Mouse (Mus musculus): ENCODE data around the gene Pde4a.

Gene Pde4a

DNA sequence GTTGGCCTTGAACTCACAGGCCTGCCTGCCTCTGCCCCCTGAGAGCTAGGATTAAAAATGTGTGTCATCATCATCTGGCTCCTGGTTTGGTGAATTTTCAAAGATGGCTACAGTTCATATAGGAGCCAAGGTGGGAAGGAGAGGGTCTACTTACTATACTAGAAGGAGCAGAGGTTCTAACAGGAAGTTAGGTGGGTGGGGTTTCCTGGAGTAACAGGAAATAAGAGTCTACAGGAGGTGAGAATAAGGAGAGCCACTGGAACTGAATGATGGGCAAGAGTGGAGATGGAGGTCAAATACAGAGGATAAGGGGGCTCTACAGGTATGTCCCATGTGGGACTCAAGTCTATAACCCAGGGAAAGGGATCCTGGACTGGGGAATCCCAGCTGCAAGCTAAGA lies 17.1 kb upstream of the Pde4a start:
- no peak for DNase-seq (ENCODE audit: low spot score in 2 of 2)

DNA sequence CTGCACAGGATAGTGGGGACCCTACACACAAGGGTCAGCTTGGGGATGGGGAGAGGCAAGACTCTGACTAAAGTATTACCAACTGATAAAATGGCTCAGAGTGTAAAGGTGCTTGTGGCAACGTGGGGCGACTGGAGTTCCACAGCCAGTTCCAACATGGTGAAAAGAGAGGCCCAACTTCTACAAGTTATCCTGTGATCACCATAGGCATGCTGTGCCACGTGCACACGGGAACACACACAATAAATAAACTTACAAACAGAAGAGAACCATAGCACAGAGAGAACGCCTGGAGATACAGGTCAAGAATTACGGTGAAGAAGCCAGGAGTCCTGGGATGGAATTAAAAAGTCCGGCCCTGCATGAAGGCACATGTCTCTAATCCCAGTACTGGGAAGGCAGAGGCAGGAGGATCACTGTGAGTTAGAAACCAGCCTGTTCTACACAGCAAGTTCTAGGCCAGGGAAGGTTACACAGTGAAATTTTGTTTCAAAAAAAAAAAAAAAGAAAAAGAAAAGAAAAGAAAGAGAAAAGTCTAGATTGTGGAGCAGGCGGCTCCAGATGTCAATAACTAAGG lies 16.3 kb upstream of the Pde4a start:
- DNase-seq (ENCODE audit: low spot score in 2 of 2): no peak

DNA sequence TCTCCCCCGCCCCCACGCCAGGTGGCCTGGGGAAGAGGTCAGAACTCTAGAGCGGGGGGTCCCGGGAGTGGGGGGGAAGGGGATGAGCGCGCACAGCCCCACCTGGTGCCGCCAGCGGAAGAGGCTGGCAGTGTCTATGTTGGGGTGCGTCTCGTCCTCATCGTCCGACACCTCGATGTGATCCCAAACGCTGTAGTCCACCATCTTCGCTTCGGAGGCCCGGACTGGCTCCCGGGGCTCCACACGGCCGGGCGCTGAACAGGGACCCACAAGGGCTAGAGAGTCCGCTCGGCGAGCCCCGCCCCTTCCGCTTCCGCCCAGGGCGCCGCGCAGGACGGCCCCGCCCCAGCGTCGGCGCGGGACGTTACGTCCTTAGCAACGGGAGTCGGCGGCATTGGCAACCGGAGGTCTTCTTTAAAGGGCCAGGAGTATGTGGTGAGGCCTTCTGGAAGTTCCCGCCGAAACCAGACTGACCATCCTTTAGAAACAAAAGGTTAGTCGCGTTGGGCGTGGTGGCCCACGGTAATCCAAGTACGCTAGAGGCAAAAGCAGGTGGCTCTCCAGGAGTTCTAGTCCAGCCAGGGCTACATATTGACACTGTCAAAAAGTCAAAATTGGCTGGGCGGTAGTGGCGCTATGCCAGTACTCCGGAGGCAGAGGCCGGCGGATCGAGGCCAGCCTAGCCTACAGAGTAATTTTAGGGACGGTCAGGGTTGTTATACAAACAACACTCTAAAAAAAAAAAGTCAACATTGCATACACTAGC lies 15.7 kb upstream of the Pde4a start, which contains the start of gene Cdc37:
Gene Cdc37 (minus strand): TSS at position 329 of the 766 bp plus-strand sequence.
- DNase-seq (ENCODE audit: low spot score in 2 of 2): peak; percentile 85 to 87

DNA sequence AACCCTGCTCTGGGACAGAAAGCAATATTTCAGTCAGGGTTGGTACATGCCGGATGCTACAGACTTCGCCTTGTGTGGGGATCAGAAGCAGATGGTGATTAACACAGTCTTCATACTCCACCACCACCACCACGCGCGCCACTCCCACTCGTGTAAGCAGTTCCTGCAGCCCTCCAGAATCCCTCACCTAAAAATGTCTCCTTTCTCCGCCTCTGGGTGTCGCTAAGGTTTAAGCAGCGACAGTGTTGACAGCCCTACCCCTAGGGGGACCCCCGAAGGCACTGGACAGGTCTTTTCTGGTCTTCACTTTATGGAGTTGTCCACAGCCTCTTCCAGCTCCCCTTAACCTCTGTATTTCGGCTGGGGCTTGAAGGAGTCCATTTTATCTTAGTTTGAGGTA lies 12.8 kb upstream of the Pde4a start:
- DNase-seq (ENCODE audit: low spot score in 2 of 2): no peak

DNA sequence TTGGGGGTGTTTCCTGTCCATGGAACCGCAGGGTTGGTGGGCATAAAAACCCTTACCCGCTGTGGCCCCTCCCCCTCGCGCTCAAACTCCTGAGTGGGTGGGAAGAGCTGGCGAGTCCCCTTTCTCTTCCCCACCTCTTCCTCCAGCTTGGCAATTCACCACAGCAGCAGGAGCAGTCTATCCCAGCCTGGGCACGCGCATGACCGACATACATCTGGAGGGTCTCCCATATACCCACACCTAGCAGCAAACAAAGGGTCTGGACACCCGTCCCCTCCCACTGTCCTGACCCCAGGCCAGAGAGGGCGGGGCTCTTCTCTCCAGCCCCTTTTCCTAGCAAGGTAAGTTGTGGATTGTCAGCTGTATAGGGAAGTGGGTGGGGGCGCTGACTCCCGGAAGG lies 12.2 kb upstream of the Pde4a start:
- DNase-seq (ENCODE audit: low spot score in 2 of 2): no peak

DNA sequence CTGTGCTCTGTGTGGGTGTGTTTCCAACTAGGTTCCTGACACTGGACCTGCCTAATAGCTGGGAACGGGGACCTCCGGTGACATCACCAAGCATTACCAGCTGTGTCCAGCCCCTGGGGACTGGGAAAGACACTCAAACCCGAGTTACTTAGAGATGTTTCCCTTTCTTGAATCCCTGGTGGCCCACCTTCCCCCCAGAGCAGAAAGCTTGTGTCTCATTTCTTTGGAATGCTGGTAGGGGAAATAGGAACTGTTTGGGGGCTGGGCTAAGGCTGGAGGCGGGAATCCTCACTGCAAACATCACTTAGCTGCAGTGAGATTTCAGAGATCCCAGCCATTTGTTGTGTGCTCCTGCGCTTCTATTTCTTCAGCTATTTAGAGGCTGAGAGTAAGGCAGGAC lies 11.7 kb upstream of the Pde4a start:
- DNase-seq (ENCODE audit: low spot score in 2 of 2): no peak

DNA sequence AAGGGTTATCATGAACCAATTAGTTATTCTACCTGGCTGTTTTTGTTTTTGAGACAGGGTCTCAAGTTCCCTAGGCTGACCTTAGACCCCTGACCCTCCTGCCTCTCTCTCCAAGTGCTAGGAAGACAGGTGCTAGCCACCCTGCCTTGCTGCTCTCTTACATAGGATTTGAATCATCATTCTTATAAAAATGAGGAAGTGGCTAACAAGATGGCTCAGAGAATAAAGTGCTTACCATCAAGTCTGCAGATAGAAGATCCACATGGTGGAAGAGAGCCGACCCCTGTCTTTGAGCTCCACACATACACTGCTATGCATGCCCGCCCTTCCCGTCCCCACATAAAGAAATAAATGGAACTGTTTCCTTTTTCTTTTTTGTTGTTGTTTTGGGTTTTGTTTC lies 10.7 kb upstream of the Pde4a start:
- no peak for DNase-seq (ENCODE audit: low spot score in 2 of 2)

DNA sequence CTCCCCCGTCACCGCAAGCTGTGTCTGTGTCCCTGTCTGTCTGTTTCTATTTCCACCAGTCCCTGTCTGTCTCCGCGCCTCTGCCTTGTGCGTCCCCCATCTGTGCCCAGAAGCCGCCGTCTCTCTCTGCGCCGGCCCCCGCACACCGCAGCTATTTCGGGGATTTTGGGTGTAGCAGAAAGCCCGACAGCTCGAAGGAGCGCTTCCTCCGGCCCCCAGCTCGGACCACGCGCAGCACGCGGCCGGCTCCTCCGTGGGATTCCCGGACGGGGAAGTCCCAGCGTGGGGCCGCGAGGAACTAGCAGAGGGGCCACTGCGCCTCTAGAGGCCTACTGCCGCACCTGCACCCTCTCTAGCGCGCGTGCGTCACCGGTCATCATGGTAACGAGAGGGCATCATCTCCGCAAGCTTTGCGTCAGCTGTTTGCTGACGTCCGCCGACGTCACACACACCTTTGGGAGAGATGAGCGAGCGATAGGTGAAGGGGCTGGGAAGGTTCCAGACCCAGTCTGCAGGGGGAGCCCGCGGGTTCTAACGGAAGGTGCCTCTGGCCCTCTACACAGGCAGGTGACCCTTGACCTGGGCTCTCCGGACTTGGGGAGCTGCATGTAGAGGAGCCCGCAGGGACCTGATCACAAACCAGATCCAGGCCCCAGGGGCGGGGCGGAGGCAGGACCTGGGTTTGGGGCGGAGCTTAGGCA lies 4.2 kb upstream of the Pde4a start:
- DNase-seq (ENCODE audit: low spot score in 2 of 2): peak; percentile 71 to 88

DNA sequence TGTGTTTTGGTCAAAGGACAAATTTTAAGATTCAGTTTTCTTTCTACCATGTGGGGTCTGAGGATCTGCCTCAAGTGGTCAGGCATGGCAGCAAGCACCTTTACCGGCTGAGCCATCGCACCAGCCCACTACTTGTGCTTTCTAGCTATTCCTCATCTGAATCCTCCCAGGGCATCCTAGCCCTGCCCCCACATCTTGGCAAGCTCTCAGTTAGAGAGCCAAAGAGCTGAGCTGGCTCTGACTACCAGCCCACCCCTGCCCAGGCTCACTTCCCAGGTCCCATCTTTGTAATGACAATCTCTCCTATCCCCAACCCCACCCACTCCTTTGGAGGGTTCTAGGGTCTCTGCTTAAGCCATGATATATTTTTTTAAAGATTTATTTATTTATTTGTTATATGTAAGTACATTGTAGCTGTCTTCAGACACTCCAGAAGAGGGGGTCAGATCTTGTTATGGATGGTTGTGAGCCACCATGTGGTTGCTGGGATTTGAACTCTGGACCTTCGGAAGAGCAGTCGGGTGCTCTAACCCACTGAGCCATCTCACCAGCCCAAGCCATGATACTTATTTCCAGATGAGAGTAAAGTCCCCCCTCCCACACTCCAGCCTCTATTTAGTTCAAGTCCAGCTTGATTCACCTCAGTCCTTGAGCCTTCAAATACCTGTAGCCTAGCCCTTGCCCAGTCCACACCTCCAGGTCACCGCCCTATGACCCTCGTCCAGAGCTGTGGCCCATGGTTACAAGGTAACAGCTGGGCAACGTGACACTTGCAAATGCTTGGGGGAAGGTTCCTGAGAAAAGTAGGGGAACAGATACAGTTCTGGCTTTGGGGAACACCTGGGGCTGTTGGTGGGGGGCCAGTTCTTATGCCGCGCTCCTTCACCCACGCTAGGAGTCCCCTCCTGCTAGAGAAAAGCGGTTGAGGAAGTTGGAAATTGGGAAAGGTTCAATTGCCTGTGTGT lies 2.1 kb upstream of the Pde4a start:
- DNase-seq (ENCODE audit: low spot score in 2 of 2): no peak

DNA sequence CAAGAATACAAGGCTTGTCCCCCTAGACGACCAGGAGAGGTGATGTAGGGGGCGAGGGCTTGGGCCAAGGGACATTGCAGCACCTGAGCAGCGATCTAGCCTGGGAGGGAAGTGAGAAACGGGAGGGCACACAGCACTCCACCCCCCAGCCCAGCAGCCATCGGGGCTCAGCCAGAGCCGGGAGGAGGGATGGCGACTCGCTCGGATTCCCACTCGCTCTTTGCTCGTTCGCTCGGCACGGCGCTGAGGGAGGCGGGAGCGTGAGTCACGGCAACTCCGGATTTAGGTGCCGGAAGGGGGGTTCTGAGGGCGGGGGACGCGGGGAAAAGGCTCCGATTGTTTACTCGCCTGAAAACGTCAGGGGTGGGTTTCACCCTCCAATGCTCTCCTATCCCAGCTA lies 1.4 kb upstream of the Pde4a start:
- no peak for DNase-seq (ENCODE audit: low spot score in 2 of 2)

DNA sequence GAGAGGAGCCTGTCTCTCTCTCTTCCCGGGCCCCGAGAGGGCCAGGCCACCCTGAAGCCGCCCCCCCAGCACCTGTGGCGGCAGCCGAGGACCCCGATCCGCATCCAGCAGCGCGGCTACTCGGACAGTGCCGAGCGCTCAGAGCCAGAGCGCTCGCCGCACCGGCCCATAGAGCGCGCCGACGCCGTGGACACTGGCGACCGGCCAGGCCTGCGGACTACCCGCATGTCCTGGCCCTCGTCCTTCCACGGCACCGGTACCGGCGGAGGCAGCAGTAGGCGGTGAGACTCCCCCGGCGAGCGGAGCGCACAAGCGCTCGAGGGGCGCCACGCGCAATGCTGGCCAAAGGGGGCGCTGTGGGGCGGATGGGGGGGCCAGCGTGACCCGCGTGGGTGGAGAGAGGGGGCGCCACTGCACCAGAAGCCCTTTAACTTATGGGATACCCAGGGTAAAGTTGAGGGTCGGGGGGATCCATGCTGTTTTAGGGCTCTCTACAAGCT lies 488 bp downstream of the Pde4a start:
- no peak for DNase-seq (ENCODE audit: low spot score in 2 of 2)

DNA sequence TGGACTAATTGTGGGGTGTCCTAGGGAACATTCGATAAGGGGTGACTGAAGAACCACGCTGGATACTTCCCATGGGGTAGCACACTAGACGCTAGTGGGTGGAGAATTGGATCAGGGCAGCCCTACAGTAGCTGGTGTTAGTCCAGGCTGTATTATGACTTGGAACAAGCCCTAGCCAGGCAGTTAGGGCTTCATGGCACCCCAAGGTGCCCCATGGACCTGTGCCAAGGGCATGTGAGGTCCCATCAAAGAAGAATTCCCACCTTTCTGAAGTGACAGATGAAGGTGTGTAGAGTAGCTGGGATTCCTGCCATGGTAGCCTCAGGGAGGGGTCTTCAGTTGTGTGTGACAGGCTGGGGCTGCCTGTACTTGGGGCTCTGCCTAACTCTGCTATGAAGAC lies 1.0 kb downstream of the Pde4a start:
- no peak for DNase-seq (ENCODE audit: low spot score in 2 of 2)

DNA sequence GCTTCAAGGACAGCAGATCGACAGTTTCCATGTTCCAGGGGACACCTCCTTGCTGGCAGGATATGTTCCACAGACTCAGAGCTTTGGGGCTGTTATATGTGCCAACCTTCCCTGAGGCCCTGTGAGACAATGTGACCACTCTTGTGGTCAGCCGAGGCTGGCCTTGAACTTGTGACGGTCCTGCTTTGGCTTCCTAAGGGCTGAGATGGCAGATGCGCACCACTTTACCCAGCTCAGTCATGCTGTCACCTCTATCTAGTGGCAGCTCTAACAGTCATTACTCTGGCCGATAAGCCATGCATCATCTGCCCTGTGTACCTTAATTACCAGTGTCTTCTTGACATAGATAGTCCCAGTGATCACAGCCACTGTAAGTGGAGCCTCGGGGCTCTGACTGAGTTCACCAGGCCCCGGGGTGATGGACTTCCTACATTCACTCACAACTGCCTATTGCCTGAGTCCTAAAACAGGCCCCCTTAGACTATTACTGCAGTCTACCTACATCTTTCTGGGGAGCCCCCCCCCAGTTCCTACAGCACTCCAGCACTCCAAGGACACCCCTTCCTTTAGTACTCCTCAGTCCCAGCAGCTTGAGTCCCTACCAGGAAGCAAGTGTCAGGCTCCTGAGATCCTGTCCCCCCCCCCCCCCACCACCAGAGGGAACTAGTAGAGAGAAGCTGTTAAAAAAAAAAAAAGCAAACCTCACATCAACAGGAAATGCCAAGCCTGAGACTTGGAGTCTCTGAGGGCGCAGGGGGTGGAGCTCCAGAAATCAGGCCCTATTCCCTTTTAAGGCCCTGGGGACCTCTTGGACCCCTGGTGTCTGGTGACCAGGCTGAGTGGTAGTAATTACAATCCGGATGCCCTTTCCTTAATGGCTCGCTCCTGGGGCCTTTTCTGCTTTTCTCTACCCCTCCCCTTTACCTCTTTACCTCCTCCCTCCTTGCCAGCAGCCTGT lies 1.9 kb downstream of the Pde4a start:
- no peak for DNase-seq (ENCODE audit: low spot score in 2 of 2)

DNA sequence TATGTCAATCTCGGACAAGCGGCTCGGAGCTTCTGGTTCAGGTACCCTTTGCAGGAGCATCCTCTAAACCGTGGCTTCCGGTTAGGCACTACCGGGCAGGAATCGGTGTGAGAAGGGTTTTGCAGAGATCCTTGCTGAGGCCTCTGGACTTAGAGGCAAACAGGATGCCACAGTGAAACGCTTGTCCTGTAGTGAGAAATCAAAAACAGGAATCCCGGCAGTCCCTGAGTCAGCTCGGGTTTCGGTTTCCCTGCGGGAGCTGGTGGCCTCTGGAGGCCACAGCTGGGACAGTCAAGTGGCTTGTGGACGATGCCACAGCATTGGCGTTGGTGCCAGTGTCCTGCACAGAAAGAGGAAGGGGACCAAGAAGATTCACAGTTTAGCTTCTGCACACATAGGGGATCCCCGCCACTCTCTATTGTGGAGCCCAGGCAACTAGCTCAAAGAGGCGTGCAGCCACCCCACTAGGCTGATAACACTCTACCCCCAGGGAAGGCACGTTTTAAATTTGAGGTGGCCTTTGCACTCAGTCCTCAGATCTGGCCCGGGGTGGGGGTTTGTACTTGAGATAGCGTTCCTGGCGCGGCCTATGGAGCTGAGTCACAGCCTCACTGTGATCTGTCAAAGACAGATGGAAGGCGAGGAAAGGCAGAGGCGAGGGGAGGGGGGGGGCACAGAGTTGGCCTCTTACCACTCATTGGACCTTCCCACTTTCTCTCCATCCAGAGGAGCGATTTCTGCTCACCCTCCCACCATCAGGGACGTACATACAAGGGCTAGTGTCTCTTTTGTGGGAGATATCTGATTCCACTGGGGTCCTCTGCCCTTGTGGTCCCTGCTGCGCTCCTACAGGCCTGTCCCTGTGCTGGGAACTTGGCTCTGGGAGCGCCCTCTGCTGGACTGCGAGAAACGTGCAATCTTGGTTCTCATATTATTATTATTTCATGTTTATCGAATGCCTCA lies 2.9 kb downstream of the Pde4a start:
- DNase-seq (ENCODE audit: low spot score in 2 of 2): no peak

DNA sequence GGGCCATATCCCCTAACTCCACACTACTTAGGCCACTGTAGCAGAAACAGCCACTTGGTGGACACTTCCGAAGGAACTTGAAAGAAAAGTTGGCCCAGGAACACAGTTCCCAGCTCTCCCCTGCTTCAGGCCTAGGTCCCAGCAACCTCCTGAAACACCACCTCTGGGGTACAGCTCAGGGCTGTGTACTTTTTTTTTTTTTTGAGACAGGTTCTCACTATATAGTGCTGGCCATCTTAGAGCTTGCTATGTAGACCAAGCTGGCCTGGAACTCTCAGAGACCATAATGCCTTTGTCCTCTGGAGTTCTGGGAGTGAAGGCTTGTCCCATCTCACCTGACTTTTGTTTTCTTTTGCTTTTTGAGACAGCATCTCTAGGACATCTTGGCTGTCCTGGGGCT lies 3.6 kb downstream of the Pde4a start:
- no peak for DNase-seq (ENCODE audit: low spot score in 2 of 2)

DNA sequence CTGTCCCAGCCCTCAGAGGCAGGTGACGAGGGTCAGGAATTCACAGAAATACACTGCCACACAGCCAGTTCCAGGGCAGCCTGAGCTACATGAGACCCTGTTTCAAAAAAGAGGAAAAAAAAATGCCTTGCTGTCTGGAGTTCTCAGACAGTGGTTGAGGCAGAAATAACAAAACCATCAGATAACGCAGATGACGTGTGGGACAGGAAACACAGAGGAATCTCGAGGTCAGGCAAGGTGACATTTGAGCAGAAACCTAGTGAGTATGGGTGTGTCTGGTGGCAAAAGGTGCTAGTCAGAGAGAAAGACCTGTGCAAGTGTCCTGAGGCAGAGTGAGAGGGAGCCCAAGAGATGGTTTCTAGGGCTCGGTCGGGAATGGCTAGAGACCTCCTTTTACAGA lies 6.8 kb downstream of the Pde4a start:
- DNase-seq (ENCODE audit: low spot score in 2 of 2): no peak

DNA sequence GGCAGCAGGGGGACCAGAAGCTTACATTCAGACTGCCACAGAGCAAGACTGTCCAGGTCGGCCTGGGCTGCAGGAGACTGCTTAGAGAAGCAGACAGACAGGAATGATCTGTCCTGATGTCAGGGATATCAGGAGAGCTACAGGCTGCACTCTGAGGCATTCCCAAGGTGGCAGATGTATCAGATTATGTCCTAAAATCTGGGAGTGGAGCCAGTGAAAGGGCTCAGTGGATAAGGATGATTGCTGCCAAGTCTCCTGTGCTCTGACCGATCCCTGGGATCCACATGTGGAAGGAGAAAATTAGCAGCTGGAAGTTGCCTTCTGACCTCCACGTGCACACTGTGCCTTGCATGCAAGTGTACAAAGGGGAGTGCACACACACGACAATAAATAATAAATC lies 14.9 kb downstream of the Pde4a start:
- DNase-seq (ENCODE audit: low spot score in 2 of 2): no peak

DNA sequence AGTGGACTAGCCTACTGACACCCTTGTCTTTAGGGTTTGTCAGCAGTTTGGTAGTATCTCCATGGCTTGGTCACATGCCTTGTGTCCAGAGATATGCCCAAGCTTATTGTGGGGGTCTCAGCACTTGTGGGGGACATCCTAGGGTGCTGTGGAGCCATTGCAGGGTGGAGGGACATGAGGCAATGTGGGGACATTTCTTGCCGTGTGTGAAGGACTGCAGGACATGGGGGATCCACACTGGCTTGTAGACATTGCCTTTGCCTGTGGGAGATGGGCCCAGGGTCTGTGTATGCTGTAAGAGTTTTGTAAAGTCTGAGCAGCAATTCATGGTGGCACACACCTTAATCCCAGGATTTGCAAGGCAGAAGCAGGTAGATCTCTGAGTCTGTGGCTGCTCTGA lies 15.3 kb downstream of the Pde4a start:
- DNase-seq (ENCODE audit: low spot score in 2 of 2): no peak
